8 mouse cellular contexts compared by ENCODE assay signal in genomic region chr12:52782902-52783441, GRCm38 (mm10).
A peak's percentile ranks its signal among the peaks of the same experiment; 100 is the strongest.
DNase-seq lines count a peak whose midpoint lies in the region; ATAC-seq and TF ChIP-seq lines count a peak whose summit lies in the region.

No protein-coding gene starts in this region.

- no peaks in the 10 kb centered on the region for H3K9me3 ChIP-seq in limb, embryonic 14.5 days (ENCODE audit: control insufficient read depth, low read length)
- no peaks in the 10 kb centered on the region for H3K9me3 ChIP-seq in neural tube, embryonic 12.5 days

- ATAC-seq in frontal cortex, adult (ENCODE audit: low TSS enrichment): peak; percentile 35
- ATAC-seq in limb, embryonic 14.5 days (ENCODE audit: low FRiP score, low read depth): no peak; the same call in 1 of the 2 replicates
- ATAC-seq in neural tube, embryonic 12.5 days (ENCODE audit: low FRiP score, low read depth): peak; percentile 71; the same call in 1 of the 2 replicates

- H3K27ac ChIP-seq in limb, embryonic 14.5 days (replicated peaks; ENCODE audit: low read depth, low read length): no peak overlapping the region
- H3K27ac ChIP-seq in neural tube, embryonic 12.5 days: 0 out of 2 replicates have a peak overlapping the region, but pooled peaks have one; percentile 7

- TF ChIP-seq POLR2A in limb, embryonic 14.5 days (IDR thresholded peaks at IDR 0.05; ENCODE audit: borderline replicate concordance, extremely low read depth, insufficient read depth, insufficient read length): no peak

- WGBS in limb, embryonic 14.5 days: 21% methylated on average over 14 of the region's 14 CpGs
- 10% methylated on average over 14 of the region's 14 CpGs for WGBS in neural tube, embryonic 12.5 days

- DNase-seq in frontal cortex, postnatal 36 days (ENCODE audit: low spot score in 2 of 2): no peak
- DNase-seq in R1 (ENCODE audit: low read depth, low spot score): peak; percentile 10
- peak; percentile 67 for DNase-seq in embryo, embryonic 10 days (ENCODE audit: low spot score)
- DNase-seq in heart, postnatal 10 days: peak; percentile 38 to 53
- no peak for DNase-seq in limb, embryonic 14.5 days (ENCODE audit: low spot score)
- DNase-seq in urinary bladder, postnatal 36 days (ENCODE audit: low spot score in 2 of 2): no peak

- H3K27me3 ChIP-seq in limb, embryonic 14.5 days (ENCODE audit: control insufficient read depth, insufficient read depth, low read length): no peaks in the 10 kb centered on the region
- no peaks in the 10 kb centered on the region for H3K27me3 ChIP-seq in neural tube, embryonic 12.5 days (replicated peaks)

- peak overlapping the region; percentile 39 for H3K4me2 ChIP-seq in limb, embryonic 14.5 days (replicated peaks; ENCODE audit: low read depth, low read length, severe bottlenecking)
- H3K4me2 ChIP-seq in neural tube, embryonic 12.5 days (replicated peaks): peak overlapping the region; percentile 53

- intact Hi-C loops in heart, postnatal 10 days (cut with DNase I): no loop called here

- no peak overlapping the region; the same call in 1 of the 2 replicates for H3K4me3 ChIP-seq in limb, embryonic 14.5 days (replicated peaks; ENCODE audit: low read length)
- no peak overlapping the region; the same call in 1 of the 2 replicates for H3K4me3 ChIP-seq in neural tube, embryonic 12.5 days

- H3K36me3 ChIP-seq in limb, embryonic 14.5 days (ENCODE audit: control insufficient read depth, insufficient read depth, low read length): no peaks in the 10 kb centered on the region
- no peaks in the 10 kb centered on the region for H3K36me3 ChIP-seq in neural tube, embryonic 12.5 days

- peaks cover 6% of the 10 kb centered on the region for H3K4me1 ChIP-seq in limb, embryonic 14.5 days (ENCODE audit: control insufficient read depth, insufficient read depth, low read length)
- peaks cover 8% of the 10 kb centered on the region for H3K4me1 ChIP-seq in neural tube, embryonic 12.5 days

- peak overlapping the region; percentile 38; the same call in 1 of the 2 replicates for H3K9ac ChIP-seq in limb, embryonic 14.5 days (ENCODE audit: low read depth, low read length, severe bottlenecking)
- peak overlapping the region; percentile 29; the same call in 1 of the 2 replicates for H3K9ac ChIP-seq in neural tube, embryonic 12.5 days

Comparison
In these comparisons a context has a peak if more than half of its experiments do, and no peak if none do; other contexts are left out.
1. DNase-seq: peak in R1 (single experiment), embryo, embryonic 10 days (single experiment) and heart, postnatal 10 days (2 of 2); none in frontal cortex, postnatal 36 days (0 of 2), limb, embryonic 14.5 days (single experiment) and urinary bladder, postnatal 36 days (0 of 2).